Mouse (Mus musculus): ENCODE data around the gene Fabp3. TPM values are rescaled to one million over a fixed set of nuclear protein-coding genes. Genes with fewer than 3 reads are reported as not detected.

The Fabp3 gene
- polyA plus RNA-seq (2015; fragmentation: Nextera tagmentation; extraction: Ambion mirVana): 257 and 308 TPM in 2 replicates

DNA sequence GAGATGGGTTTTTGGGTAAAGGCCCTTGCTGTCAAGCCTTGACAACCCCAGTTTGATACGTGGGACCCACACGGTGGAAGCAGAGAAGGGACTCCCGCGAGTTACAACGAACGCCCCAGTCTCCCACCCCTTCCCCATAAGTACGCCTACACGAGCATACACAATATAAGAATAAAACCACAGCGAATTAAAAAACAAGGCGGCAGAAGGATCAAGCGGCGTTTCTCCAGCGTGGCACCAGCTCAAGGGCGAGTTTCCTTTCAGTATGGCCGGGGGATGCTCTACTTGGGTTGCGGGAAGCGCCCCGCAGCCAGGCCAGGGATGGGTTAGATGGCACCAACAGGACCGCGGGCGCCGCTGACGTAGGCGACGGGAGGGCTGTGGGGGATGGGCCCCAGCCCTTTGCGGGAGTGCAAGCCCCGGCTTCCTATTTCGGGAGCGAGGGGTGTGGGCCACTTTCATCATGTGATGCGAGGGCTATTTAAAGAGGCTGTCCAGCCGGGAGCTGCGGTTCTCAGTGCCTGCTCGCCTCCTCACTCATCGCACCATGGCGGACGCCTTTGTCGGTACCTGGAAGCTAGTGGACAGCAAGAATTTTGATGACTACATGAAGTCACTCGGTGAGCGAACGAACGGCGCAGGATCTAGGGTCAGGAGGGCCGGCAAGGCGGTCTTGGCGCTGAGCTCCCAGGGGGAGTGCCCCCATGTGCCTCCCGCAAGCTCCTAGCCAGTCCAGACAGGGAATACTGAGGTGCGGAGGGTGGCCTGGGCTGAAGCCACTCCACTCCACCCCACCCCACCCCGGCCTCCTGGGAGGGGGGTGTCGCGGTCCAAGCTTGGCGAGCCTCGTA lies at the start of gene Fabp3, which contains the start of gene Gm10570:
Fabp3 (plus strand) TSS at position 365 of the 851 bp plus-strand sequence.
Gm10570 (minus strand) TSS at position 444 of the 851 bp plus-strand sequence.
- peaks cover 6% of the 10 kb centered on the region; the same call in 1 of the 2 replicates for H3K36me3 ChIP-seq (ENCODE audit: control insufficient read depth, insufficient read depth, low read length)
- peaks cover 13% of the 10 kb centered on the region; the same call in 1 of the 2 replicates for H3K4me1 ChIP-seq (ENCODE audit: control insufficient read depth, insufficient read depth, low read length)
- H3K27me3 ChIP-seq (ENCODE audit: control insufficient read depth, insufficient read depth, low read depth, low read length): peaks cover 8% of the 10 kb centered on the region
- H3K4me2 ChIP-seq (ENCODE audit: low read length): peak within 1 kb of the TSS; percentile 90
- under 1% methylated on average over 51 of the region's 52 CpGs for WGBS
- peak within 1 kb of the TSS; percentile 78 for H3K9ac ChIP-seq (ENCODE audit: low read depth, low read length)
- H3K27ac ChIP-seq (ENCODE audit: low read length): peak within 1 kb of the TSS; percentile 79
- ATAC-seq: peak; percentile 69
- peak within 1 kb of the TSS; percentile 71 for H3K4me3 ChIP-seq (ENCODE audit: low read depth, low read length)
- no peaks in the 10 kb centered on the region for H3K9me3 ChIP-seq (replicated peaks; ENCODE audit: control insufficient read depth, low read length, poor library complexity, severe bottlenecking)

DNA sequence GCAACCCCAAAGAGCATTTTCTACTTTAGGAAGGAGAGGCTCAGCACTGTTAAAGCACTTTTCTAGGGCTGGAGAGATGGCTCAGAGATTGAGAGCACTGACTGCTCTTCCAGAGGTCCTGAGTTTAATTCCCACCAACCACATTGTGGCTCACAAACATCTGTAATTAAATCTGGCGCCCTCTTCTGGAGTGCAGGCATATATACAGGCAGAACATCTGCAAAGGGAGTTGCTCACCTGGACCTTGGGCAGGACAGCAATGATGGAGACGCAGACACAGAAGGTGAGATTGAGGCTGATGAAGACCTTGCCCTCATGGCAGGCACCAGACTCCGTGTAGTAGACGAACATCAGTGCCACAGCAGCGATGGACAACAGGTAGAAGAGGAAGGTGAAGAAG lies 48.0 kb upstream of the Fabp3 start:
- Histone ChIP-seq H3K4me2 (ENCODE audit: low read length) (no peak overlapping the region), H3K4me3 (ENCODE audit: low read depth, low read length) (no peak overlapping the region), H3K27me3 (ENCODE audit: control insufficient read depth, insufficient read depth, low read depth, low read length) (no peaks in the 10 kb centered on the region), H3K9ac (ENCODE audit: low read depth, low read length) (no peak overlapping the region), H3K27ac (ENCODE audit: low read length) (no peak overlapping the region), H3K9me3 (replicated peaks; ENCODE audit: control insufficient read depth, low read length, poor library complexity, severe bottlenecking) (no peaks in the 10 kb centered on the region), H3K36me3 (ENCODE audit: control insufficient read depth, insufficient read depth, low read length) (peaks cover 17% of the 10 kb centered on the region), H3K4me1 (ENCODE audit: control insufficient read depth, insufficient read depth, low read length) (peaks cover 8% of the 10 kb centered on the region)
- no peak for ATAC-seq
- whole genome bisulfite sequencing: 36% methylated on average over 5 of the region's 5 CpGs

GRCm38 (mm10) chr4:130264131-130264530 lies 44.3 kb upstream of the Fabp3 start:
- Histone ChIP-seq H3K9me3 (replicated peaks; ENCODE audit: control insufficient read depth, low read length, poor library complexity, severe bottlenecking) (no peaks in the 10 kb centered on the region), H3K9ac (ENCODE audit: low read depth, low read length) (no peak overlapping the region), H3K4me1 (ENCODE audit: control insufficient read depth, insufficient read depth, low read length) (peaks cover 8% of the 10 kb centered on the region), H3K4me2 (ENCODE audit: low read length) (no peak overlapping the region), H3K4me3 (ENCODE audit: low read depth, low read length) (no peak overlapping the region), H3K36me3 (ENCODE audit: control insufficient read depth, insufficient read depth, low read length) (no peaks in the 10 kb centered on the region; the same call in 1 of the 2 replicates), H3K27ac (ENCODE audit: low read length) (no peak overlapping the region), H3K27me3 (ENCODE audit: control insufficient read depth, insufficient read depth, low read depth, low read length) (no peaks in the 10 kb centered on the region)
- 20% methylated on average over 11 of the region's 11 CpGs for WGBS
- ATAC-seq: no peak

DNA sequence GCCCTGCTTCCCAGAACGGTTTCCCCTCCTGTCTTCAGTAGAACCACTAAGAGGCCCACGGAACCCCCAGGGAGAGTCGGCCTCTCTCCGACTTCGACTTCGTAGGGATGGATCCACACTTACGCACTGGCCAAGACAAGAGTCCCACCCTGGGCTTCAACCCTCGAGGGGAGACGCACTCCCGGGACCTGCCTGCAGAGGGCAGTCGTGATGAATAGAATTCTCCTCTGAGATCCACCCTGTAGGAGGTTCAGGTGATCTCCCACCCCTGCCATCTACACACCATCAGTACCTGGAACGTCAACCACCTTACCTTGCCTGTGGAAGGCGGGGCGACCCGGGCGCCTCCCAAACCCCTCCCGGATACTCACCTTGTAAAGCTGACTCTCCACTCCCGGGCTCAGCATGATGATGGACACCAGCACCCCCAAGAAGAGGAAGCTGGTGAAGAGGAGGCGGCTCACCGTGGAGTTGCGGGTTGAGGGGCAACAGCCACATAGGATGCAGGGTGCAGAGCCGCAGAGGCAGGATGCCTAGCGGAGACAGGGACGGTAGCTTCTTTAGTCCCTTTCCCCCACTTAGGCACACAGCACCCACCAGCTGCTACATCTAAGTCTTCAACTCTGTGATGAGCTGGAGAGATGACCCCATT lies 43.6 kb upstream of the Fabp3 start:
- Histone ChIP-seq H3K9me3 (replicated peaks; ENCODE audit: control insufficient read depth, low read length, poor library complexity, severe bottlenecking) (no peaks in the 10 kb centered on the region), H3K4me3 (ENCODE audit: low read depth, low read length) (no peak overlapping the region), H3K27ac (ENCODE audit: low read length) (no peak overlapping the region), H3K9ac (ENCODE audit: low read depth, low read length) (no peak overlapping the region), H3K36me3 (ENCODE audit: control insufficient read depth, insufficient read depth, low read length) (no peaks in the 10 kb centered on the region), H3K27me3 (ENCODE audit: control insufficient read depth, insufficient read depth, low read depth, low read length) (no peaks in the 10 kb centered on the region), H3K4me2 (ENCODE audit: low read length) (no peak overlapping the region), H3K4me1 (ENCODE audit: control insufficient read depth, insufficient read depth, low read length) (peaks cover 8% of the 10 kb centered on the region)
- WGBS: 22% methylated on average over 23 of the region's 24 CpGs
- ATAC-seq: 0 out of 2 replicates have a peak, but pooled peaks have one; percentile 32

- H3K36me3 ChIP-seq (ENCODE audit: control insufficient read depth, insufficient read depth, low read length): no peaks in the 10 kb centered on the region
- H3K4me1 ChIP-seq (ENCODE audit: control insufficient read depth, insufficient read depth, low read length): peaks cover 8% of the 10 kb centered on the region
- ATAC-seq: no peak
- H3K4me2 ChIP-seq (ENCODE audit: low read length): no peak overlapping the region
- no peak overlapping the region for H3K4me3 ChIP-seq (ENCODE audit: low read depth, low read length)
- 47% methylated on average over 9 of the region's 9 CpGs for WGBS
- no peak overlapping the region for H3K27ac ChIP-seq (ENCODE audit: low read length)
- no peak overlapping the region for H3K9ac ChIP-seq (ENCODE audit: low read depth, low read length)
- no peaks in the 10 kb centered on the region for H3K9me3 ChIP-seq (replicated peaks; ENCODE audit: control insufficient read depth, low read length, poor library complexity, severe bottlenecking)
- H3K27me3 ChIP-seq (ENCODE audit: control insufficient read depth, insufficient read depth, low read depth, low read length): no peaks in the 10 kb centered on the region
Measured at GRCm38 (mm10) chr4:130266601-130267000, 41.8 kb upstream of the Fabp3 start.

GRCm38 (mm10) chr4:130267069-130267468 lies 41.3 kb upstream of the Fabp3 start:
- 78% methylated on average over 7 of the region's 7 CpGs for WGBS
- no peak for ATAC-seq

GRCm38 (mm10) chr4:130268736-130269135 lies 39.7 kb upstream of the Fabp3 start:
- H3K36me3 ChIP-seq (ENCODE audit: control insufficient read depth, insufficient read depth, low read length): no peaks in the 10 kb centered on the region
- no peak for ATAC-seq
- no peak overlapping the region for H3K4me2 ChIP-seq (ENCODE audit: low read length)
- 89% methylated on average over 10 of the region's 10 CpGs for WGBS
- no peaks in the 10 kb centered on the region for H3K27me3 ChIP-seq (ENCODE audit: control insufficient read depth, insufficient read depth, low read depth, low read length)
- peaks cover 21% of the 10 kb centered on the region for H3K4me1 ChIP-seq (ENCODE audit: control insufficient read depth, insufficient read depth, low read length)
- no peak overlapping the region for H3K27ac ChIP-seq (ENCODE audit: low read length)
- no peaks in the 10 kb centered on the region for H3K9me3 ChIP-seq (replicated peaks; ENCODE audit: control insufficient read depth, low read length, poor library complexity, severe bottlenecking)
- H3K9ac ChIP-seq (ENCODE audit: low read depth, low read length): no peak overlapping the region
- no peak overlapping the region for H3K4me3 ChIP-seq (ENCODE audit: low read depth, low read length)

More at GRCm38 (mm10) chr4:130267069-130267468, 41.3 kb upstream of the Fabp3 start:
- Histone ChIP-seq H3K4me1 (ENCODE audit: control insufficient read depth, insufficient read depth, low read length) (peaks cover 9% of the 10 kb centered on the region), H3K9ac (ENCODE audit: low read depth, low read length) (no peak overlapping the region), H3K4me2 (ENCODE audit: low read length) (no peak overlapping the region), H3K27me3 (ENCODE audit: control insufficient read depth, insufficient read depth, low read depth, low read length) (no peaks in the 10 kb centered on the region), H3K36me3 (ENCODE audit: control insufficient read depth, insufficient read depth, low read length) (no peaks in the 10 kb centered on the region), H3K4me3 (ENCODE audit: low read depth, low read length) (no peak overlapping the region), H3K27ac (ENCODE audit: low read length) (no peak overlapping the region), H3K9me3 (replicated peaks; ENCODE audit: control insufficient read depth, low read length, poor library complexity, severe bottlenecking) (no peaks in the 10 kb centered on the region)

DNA sequence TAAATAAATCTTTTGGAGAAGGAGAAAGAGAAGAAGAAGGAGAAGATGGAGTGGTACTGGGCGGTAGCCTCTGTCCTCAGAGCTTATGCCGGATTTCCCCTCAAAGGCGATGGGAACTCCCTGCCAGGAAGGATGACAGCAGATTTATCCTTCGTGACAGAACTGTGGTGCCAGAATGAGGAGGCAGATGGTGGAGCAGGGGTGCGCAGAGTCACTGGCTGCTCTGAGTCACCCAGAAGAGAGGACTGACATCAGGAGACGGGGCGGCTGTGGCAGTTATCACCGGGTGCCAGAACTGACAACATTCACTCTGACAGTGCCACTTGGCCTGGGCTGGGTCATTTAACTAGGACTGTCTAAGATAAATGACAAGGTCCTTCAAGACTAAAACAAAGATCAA lies 38.3 kb upstream of the Fabp3 start:
- H3K36me3 ChIP-seq (ENCODE audit: control insufficient read depth, insufficient read depth, low read length): no peaks in the 10 kb centered on the region
- H3K9me3 ChIP-seq (replicated peaks; ENCODE audit: control insufficient read depth, low read length, poor library complexity, severe bottlenecking): no peaks in the 10 kb centered on the region
- no peak overlapping the region for H3K4me2 ChIP-seq (ENCODE audit: low read length)
- H3K27me3 ChIP-seq (ENCODE audit: control insufficient read depth, insufficient read depth, low read depth, low read length): no peaks in the 10 kb centered on the region
- no peak overlapping the region for H3K4me3 ChIP-seq (ENCODE audit: low read depth, low read length)
- no peak for ATAC-seq
- H3K4me1 ChIP-seq (ENCODE audit: control insufficient read depth, insufficient read depth, low read length): peaks cover 13% of the 10 kb centered on the region
- WGBS: 87% methylated on average over 8 of the region's 8 CpGs
- H3K27ac ChIP-seq (ENCODE audit: low read length): no peak overlapping the region
- no peak overlapping the region for H3K9ac ChIP-seq (ENCODE audit: low read depth, low read length)

Measured in midbrain, embryonic 16.5 days (tissue).